In genomic region chr6:72732109-72732508, GRCm38 (mm10) we compare ENCODE assay signal across 26 mouse cellular contexts. TPM values are rescaled to one million over a fixed set of nuclear protein-coding genes. Genes with fewer than 3 reads are reported as not detected.
DNase-seq lines count a peak whose midpoint lies in the region; ATAC-seq and TF ChIP-seq lines count a peak whose summit lies in the region.
"Had no signal": no experiment of that assay in that cellular context is flagged by ENCODE, and none has a peak within 500 bp of the region (broad histone marks: within the 10 kb centered on the region; RNA-seq: fewer than 3 reads in every experiment).

No protein-coding gene starts in this region.

- peaks cover 8% of the 10 kb centered on the region; the same call in 1 of the 2 replicates for H3K9me3 ChIP-seq in forebrain, embryonic 10.5 days
- H3K9me3 ChIP-seq in forebrain, embryonic 16.5 days (ENCODE audit: control insufficient read depth, low read length), result no peaks in the 10 kb centered on the region
- peaks cover 9% of the 10 kb centered on the region; the same call in 1 of the 2 replicates for H3K9me3 ChIP-seq in limb, embryonic 12.5 days
- no peaks in the 10 kb centered on the region; the same call in 1 of the 2 replicates for H3K9me3 ChIP-seq in limb, embryonic 10.5 days (replicated peaks)
- peaks cover 2% of the 10 kb centered on the region; the same call in 1 of the 2 replicates for H3K9me3 ChIP-seq in midbrain, embryonic 11.5 days (ENCODE audit: control insufficient read depth, low read length)
- H3K9me3 ChIP-seq in midbrain, embryonic 13.5 days, result no peaks in the 10 kb centered on the region
- no peaks in the 10 kb centered on the region for H3K9me3 ChIP-seq in stomach, postnatal 0 days (ENCODE audit: control insufficient read depth, low read length)
- H3K9me3 ChIP-seq: G1E had no signal

- TF ChIP-seq CTCF in stomach, postnatal 0 days (IDR thresholded peaks at IDR 0.05; ENCODE audit: low read depth), result 0 out of 2 replicates have a peak, but pooled peaks have one; percentile 2

- no peak overlapping the region for H3K4me3 ChIP-seq in forebrain, embryonic 10.5 days
- no peak overlapping the region for H3K4me3 ChIP-seq in forebrain, embryonic 16.5 days (replicated peaks; ENCODE audit: low read length)
- no peak overlapping the region for H3K4me3 ChIP-seq in limb, embryonic 12.5 days (replicated peaks)
- no peak overlapping the region for H3K4me3 ChIP-seq in limb, embryonic 10.5 days
- H3K4me3 ChIP-seq in midbrain, embryonic 11.5 days (ENCODE audit: low read depth, low read length), result no peak overlapping the region
- H3K4me3 ChIP-seq in midbrain, embryonic 13.5 days (replicated peaks), result no peak overlapping the region
- no peak overlapping the region for H3K4me3 ChIP-seq in stomach, postnatal 0 days (ENCODE audit: low read depth, low read length)
- H3K4me3 ChIP-seq: embryonic facial prominence, embryonic 10.5 days; embryonic facial prominence, embryonic 12.5 days; forebrain, embryonic 12.5 days had no signal

- no peak overlapping the region for H3K9ac ChIP-seq in forebrain, embryonic 16.5 days (replicated peaks; ENCODE audit: low read depth, low read length)
- H3K9ac ChIP-seq in limb, embryonic 12.5 days (replicated peaks), result no peak overlapping the region
- no peak overlapping the region for H3K9ac ChIP-seq in midbrain, embryonic 11.5 days (ENCODE audit: low read length)
- no peak overlapping the region for H3K9ac ChIP-seq in midbrain, embryonic 13.5 days (replicated peaks)
- H3K9ac ChIP-seq in stomach, postnatal 0 days (ENCODE audit: low read length), result no peak overlapping the region
- H3K9ac ChIP-seq: embryonic facial prominence, embryonic 12.5 days; forebrain, embryonic 12.5 days; forebrain, postnatal 0 days had no signal

- no peak for DNase-seq in forebrain, embryonic 10.5 days (ENCODE audit: extremely low spot score, low spot score)
- DNase-seq in limb, embryonic 10.5 days (ENCODE audit: low spot score), result no peak
- no peak for DNase-seq in midbrain, embryonic 11.5 days (ENCODE audit: low spot score, missing footprints)
- DNase-seq in stomach, postnatal 0 days (ENCODE audit: low spot score), result no peak
- DNase-seq in neural tube, embryonic 10.5 days (ENCODE audit: extremely low spot score, low spot score), result no peak
- DNase-seq: adrenal gland, adult 8-10 months; adrenal gland, postnatal 14 days; adrenal gland, postnatal 36 days; B cell, adult 2 months; cerebellum, adult 11-12 months; cerebellum, adult 2 months; cerebellum, adult 9-10 months; cerebellum, postnatal 10 days; cerebellum, postnatal 25 days; forebrain, postnatal 0 days had no signal

- TF ChIP-seq EP300 in stomach, postnatal 0 days (optimal IDR thresholded peaks at IDR 0.05), result no peak

- H3K27ac ChIP-seq in forebrain, embryonic 10.5 days, result peak overlapping the region; percentile 44; the same call in 1 of the 2 replicates
- no peak overlapping the region for H3K27ac ChIP-seq in forebrain, embryonic 16.5 days (ENCODE audit: low read length)
- H3K27ac ChIP-seq in limb, embryonic 12.5 days, result 0 out of 2 replicates have a peak overlapping the region, but pooled peaks have one; percentile 12
- no peak overlapping the region for H3K27ac ChIP-seq in limb, embryonic 10.5 days
- 0 out of 2 replicates have a peak overlapping the region, but pooled peaks have one; percentile 1 for H3K27ac ChIP-seq in midbrain, embryonic 11.5 days (ENCODE audit: low read depth, low read length)
- no peak overlapping the region for H3K27ac ChIP-seq in midbrain, embryonic 13.5 days
- H3K27ac ChIP-seq in stomach, postnatal 0 days (replicated peaks), result no peak overlapping the region
- H3K27ac ChIP-seq: embryonic facial prominence, embryonic 10.5 days; embryonic facial prominence, embryonic 12.5 days; forebrain, embryonic 12.5 days had no signal

- H3K4me2 ChIP-seq in forebrain, embryonic 16.5 days (ENCODE audit: low read length), result no peak overlapping the region
- no peak overlapping the region for H3K4me2 ChIP-seq in limb, embryonic 12.5 days
- no peak overlapping the region for H3K4me2 ChIP-seq in midbrain, embryonic 11.5 days
- no peak overlapping the region for H3K4me2 ChIP-seq in midbrain, embryonic 13.5 days (replicated peaks)
- H3K4me2 ChIP-seq in stomach, postnatal 0 days (replicated peaks; ENCODE audit: low read depth), result no peak overlapping the region
- H3K4me2 ChIP-seq: embryonic facial prominence, embryonic 12.5 days; forebrain, embryonic 12.5 days had no signal

- H3K27me3 ChIP-seq in forebrain, embryonic 10.5 days (ENCODE audit: poor library complexity, severe bottlenecking), result no peaks in the 10 kb centered on the region
- H3K27me3 ChIP-seq in forebrain, embryonic 16.5 days (replicated peaks; ENCODE audit: control insufficient read depth, insufficient read depth, low read length), result no peaks in the 10 kb centered on the region
- no peaks in the 10 kb centered on the region for H3K27me3 ChIP-seq in limb, embryonic 12.5 days
- H3K27me3 ChIP-seq in limb, embryonic 10.5 days (ENCODE audit: low read depth, poor library complexity, severe bottlenecking), result no peaks in the 10 kb centered on the region
- no peaks in the 10 kb centered on the region for H3K27me3 ChIP-seq in midbrain, embryonic 11.5 days (ENCODE audit: control insufficient read depth, insufficient read depth, low read length)
- H3K27me3 ChIP-seq in midbrain, embryonic 13.5 days, result no peaks in the 10 kb centered on the region
- H3K27me3 ChIP-seq in stomach, postnatal 0 days (ENCODE audit: control insufficient read depth, insufficient read depth, low read length), result no peaks in the 10 kb centered on the region
- H3K27me3 ChIP-seq: embryonic facial prominence, embryonic 12.5 days; forebrain, embryonic 12.5 days; Patski had no signal

- 82% methylated on average over 4 of the region's 4 CpGs for WGBS in forebrain, embryonic 10.5 days
- WGBS in forebrain, embryonic 16.5 days, result 74% methylated on average over 4 of the region's 4 CpGs
- 64% methylated on average over 4 of the region's 4 CpGs for WGBS in limb, embryonic 12.5 days
- WGBS in limb, embryonic 10.5 days, result 85% methylated on average over 4 of the region's 4 CpGs
- 74% methylated on average over 4 of the region's 4 CpGs for WGBS in midbrain, embryonic 11.5 days
- WGBS in midbrain, embryonic 13.5 days, result 69% methylated on average over 4 of the region's 4 CpGs
- WGBS in stomach, postnatal 0 days, result 82% methylated on average over 4 of the region's 4 CpGs

- H3K4me1 ChIP-seq in forebrain, embryonic 10.5 days, result peaks cover 83% of the 10 kb centered on the region
- H3K4me1 ChIP-seq in forebrain, embryonic 16.5 days (replicated peaks; ENCODE audit: control insufficient read depth, insufficient read depth, low read length), result peaks cover 24% of the 10 kb centered on the region
- peaks cover 54% of the 10 kb centered on the region for H3K4me1 ChIP-seq in limb, embryonic 12.5 days (replicated peaks)
- H3K4me1 ChIP-seq in limb, embryonic 10.5 days, result peaks cover 68% of the 10 kb centered on the region
- peaks cover 37% of the 10 kb centered on the region for H3K4me1 ChIP-seq in midbrain, embryonic 11.5 days (ENCODE audit: control insufficient read depth, insufficient read depth, low read length)
- peaks cover 46% of the 10 kb centered on the region for H3K4me1 ChIP-seq in midbrain, embryonic 13.5 days (replicated peaks)
- 0 out of 2 replicates have a peak, but pooled peaks cover 1% of the 10 kb centered on the region for H3K4me1 ChIP-seq in stomach, postnatal 0 days (replicated peaks; ENCODE audit: control insufficient read depth, insufficient read depth)

- ATAC-seq in forebrain, embryonic 16.5 days, result no peak
- ATAC-seq in limb, embryonic 12.5 days (ENCODE audit: insufficient number of reproducible peaks, insufficient read depth, low FRiP score, low TSS enrichment, low read depth), result no peak
- ATAC-seq in midbrain, embryonic 11.5 days (ENCODE audit: low FRiP score), result no peak
- no peak for ATAC-seq in midbrain, embryonic 13.5 days
- ATAC-seq in stomach, postnatal 0 days (ENCODE audit: low FRiP score, low TSS enrichment), result no peak
- ATAC-seq: activated CD4-positive, CD25-positive, alpha-beta regulatory T cell, adult 4 months; CD4-positive, CD25-positive, alpha-beta regulatory T cell, adult 4 months; forebrain, embryonic 14.5 days; forebrain, postnatal 0 days; Patski had no signal

- peaks cover 34% of the 10 kb centered on the region for H3K36me3 ChIP-seq in forebrain, embryonic 10.5 days (replicated peaks)
- no peaks in the 10 kb centered on the region for H3K36me3 ChIP-seq in forebrain, embryonic 16.5 days (ENCODE audit: control insufficient read depth, insufficient read depth)
- H3K36me3 ChIP-seq in limb, embryonic 12.5 days, result peaks cover 10% of the 10 kb centered on the region; the same call in 1 of the 2 replicates
- peaks cover 10% of the 10 kb centered on the region for H3K36me3 ChIP-seq in limb, embryonic 10.5 days
- H3K36me3 ChIP-seq in midbrain, embryonic 11.5 days (ENCODE audit: control insufficient read depth, insufficient read depth, low read length), result no peaks in the 10 kb centered on the region
- no peaks in the 10 kb centered on the region for H3K36me3 ChIP-seq in midbrain, embryonic 13.5 days
- H3K36me3 ChIP-seq in stomach, postnatal 0 days (ENCODE audit: control insufficient read depth, insufficient read depth, low read length), result no peaks in the 10 kb centered on the region
- H3K36me3 ChIP-seq: embryonic facial prominence, embryonic 12.5 days; forebrain, embryonic 12.5 days; G1E had no signal

RNA-seq across cellular contexts. Expression of gene Tcf7l1, which starts 56.9 kb away (rescaled TPM):
- 32.9 and 33.8 TPM in 2 replicates for polyA plus RNA-seq in forebrain, embryonic 10.5 days (2016; fragmentation: Nextera tagmentation; extraction: Ambion mirVana)
- 4.8 and 6.2 TPM in 2 replicates for polyA plus RNA-seq in forebrain, embryonic 16.5 days (2015; fragmentation: Nextera tagmentation; extraction: Ambion mirVana)
- polyA plus RNA-seq in limb, embryonic 12.5 days (2016; fragmentation: Nextera tagmentation; extraction: Ambion mirVana), result 49.3 and 58.3 TPM in 2 replicates
- 36.3 and 40.0 TPM in 2 replicates for polyA plus RNA-seq in limb, embryonic 10.5 days (2016; fragmentation: Nextera tagmentation; extraction: Ambion mirVana)
- 16.7 and 19.8 TPM in 2 replicates for polyA plus RNA-seq in midbrain, embryonic 11.5 days (2014; fragmentation: Nextera tagmentation; extraction: Ambion mirVana)
- polyA plus RNA-seq in midbrain, embryonic 13.5 days (2015; fragmentation: Nextera tagmentation; extraction: Ambion mirVana), result 7.9 and 9.7 TPM in 2 replicates
- 11.1 and 12.2 TPM in 2 replicates for polyA plus RNA-seq in stomach, postnatal 0 days (2015; fragmentation: Nextera tagmentation; extraction: Ambion mirVana)
- polyA plus RNA-seq: G1E had no signal

Comparison
In these comparisons a context has a peak if more than half of its experiments do, and no peak if none do; other contexts are left out.
1. H3K27ac ChIP-seq: peak in forebrain, embryonic 10.5 days (single experiment), limb, embryonic 12.5 days (single experiment) and midbrain, embryonic 11.5 days (single experiment); none in forebrain, embryonic 16.5 days (single experiment), limb, embryonic 10.5 days (single experiment), midbrain, embryonic 13.5 days (single experiment) and stomach, postnatal 0 days (single experiment).